Mouse (Mus musculus) G1E-ER4 (cell line): ENCODE measurements around the gene Fancf. TPM values are rescaled to one million over a fixed set of nuclear protein-coding genes. Genes with fewer than 3 reads are reported as not detected.

Source experiments
- GATA1 ChIP-seq: IDR thresholded peaks from one replicate; pipeline ENCODE4 v1.8.0; 2012; ENCODE audit warnings: low read length, inconsistent platforms
- polyA plus RNA-seq: library from polyadenylated mRNA; stranded (reverse); fragments of >175 nt; gene quantifications from 2 replicates; pipeline ENCODE4 v1.2.3, GENCODE M21; 2012

Gene Fancf
- polyA plus RNA-seq, 1 experiment: 24.4 TPM

- no peak for TF ChIP-seq GATA1
Observed at GRCm38 (mm10) chr7:51865336-51865735, 3.3 kb upstream of the Fancf start.

GRCm38 (mm10) chr7:51862842-51863241, 775 bp upstream of the Fancf start:
- TF ChIP-seq GATA1: no peak

GRCm38 (mm10) chr7:51861250-51862096, 594 bp downstream of the Fancf start, which contains the start of gene Gas2:
Gene Gas2 (plus strand): TSS chr7:51862015.
- no peak for TF ChIP-seq GATA1

- TF ChIP-seq GATA1: no peak
Observed at GRCm38 (mm10) chr7:51851890-51852507, 10.1 kb downstream of the Fancf start.

GRCm38 (mm10) chr7:51850877-51851276, 11.2 kb downstream of the Fancf start:
- TF ChIP-seq GATA1: peak; percentile 53

- TF ChIP-seq GATA1: no peak
Observed at GRCm38 (mm10) chr7:51840515-51840914, 21.6 kb downstream of the Fancf start.

GRCm38 (mm10) chr7:51831917-51832316, 30.1 kb downstream of the Fancf start:
- TF ChIP-seq GATA1: no peak

GRCm38 (mm10) chr7:51823562-51824338, 38.3 kb downstream of the Fancf start:
- no peak for TF ChIP-seq GATA1

GRCm38 (mm10) chr7:51821467-51821866, 40.6 kb downstream of the Fancf start:
- no peak for TF ChIP-seq GATA1

GRCm38 (mm10) chr7:51819891-51820290, 42.2 kb downstream of the Fancf start:
- no peak for TF ChIP-seq GATA1

GRCm38 (mm10) chr7:51818251-51818974, 43.7 kb downstream of the Fancf start:
- no peak for TF ChIP-seq GATA1

GRCm38 (mm10) chr7:51816283-51816839, 45.7 kb downstream of the Fancf start:
- no peak for TF ChIP-seq GATA1

- no peak for TF ChIP-seq GATA1
Observed at GRCm38 (mm10) chr7:51815473-51816282, 46.4 kb downstream of the Fancf start.

Other genes starting within 250 kb of the Fancf start
- gene Slc17a6, start 240.3 kb downstream of the Fancf start, polyA plus RNA-seq: not detected in 2 replicates
- gene Gas2, start 252 bp downstream of the Fancf start, polyA plus RNA-seq: 1.0 and 2.7 TPM in 2 replicates
- 43.9 and 50.1 TPM in 2 replicates for gene Svip, start 143.8 kb upstream of the Fancf start, polyA plus RNA-seq
- not detected in 2 replicates for gene 1700015G11Rik, start 153.5 kb upstream of the Fancf start, polyA plus RNA-seq